Mouse (Mus musculus): ENCODE measurements around the gene Gm4141. TPM values are rescaled to one million over a fixed set of nuclear protein-coding genes. Genes with fewer than 3 reads are reported as not detected.
"Not testable (repeated sequence)": the region's sequence is repeated elsewhere in the genome, so short reads cannot be mapped to it uniquely, and the experiment has no call there.

Gene Gm4141
- not detected in 2 replicates for polyA plus RNA-seq (2014; fragmentation: Nextera tagmentation; extraction: Ambion mirVana)

- ATAC-seq (ENCODE audit: low read depth); H3K27ac ChIP-seq (ENCODE audit: low read depth, low read length); H3K9ac ChIP-seq (replicated peaks; ENCODE audit: low read depth, low read length); H3K9me3 ChIP-seq (ENCODE audit: control insufficient read depth, low read length); H3K4me2 ChIP-seq (ENCODE audit: low read depth, low read length); H3K36me3 ChIP-seq (ENCODE audit: control insufficient read depth, insufficient read depth, low read length); H3K4me3 ChIP-seq (ENCODE audit: low read depth, low read length); H3K4me1 ChIP-seq (ENCODE audit: control insufficient read depth, insufficient read depth, low read length); H3K27me3 ChIP-seq (ENCODE audit: control insufficient read depth, insufficient read depth, low read length): not testable (repeated sequence)
- WGBS: no CpG with 5 or more reads among the region's 3 CpGs
These were observed at the start of gene Gm4141 for GRCm38 (mm10) chr7:20576141-20576540. Gene Gm4141 (minus strand): TSS chr7:20576241.

- H3K4me2 ChIP-seq (ENCODE audit: low read depth, low read length); H3K9me3 ChIP-seq (ENCODE audit: control insufficient read depth, low read length); H3K4me1 ChIP-seq (ENCODE audit: control insufficient read depth, insufficient read depth, low read length); H3K36me3 ChIP-seq (ENCODE audit: control insufficient read depth, insufficient read depth, low read length); H3K4me3 ChIP-seq (ENCODE audit: low read depth, low read length); H3K27ac ChIP-seq (ENCODE audit: low read depth, low read length); H3K27me3 ChIP-seq (ENCODE audit: control insufficient read depth, insufficient read depth, low read length); ATAC-seq (ENCODE audit: low read depth); H3K9ac ChIP-seq (replicated peaks; ENCODE audit: low read depth, low read length): not testable (repeated sequence)
- WGBS: 91% methylated on average over 3 of the region's 5 CpGs
These were observed 22.9 kb upstream of the Gm4141 start, which contains the start of gene Gm4513 for GRCm38 (mm10) chr7:20598921-20599320. Gene Gm4513 (minus strand): TSS chr7:20599021.

- H3K4me3 ChIP-seq (ENCODE audit: low read depth, low read length); H3K9me3 ChIP-seq (ENCODE audit: control insufficient read depth, low read length); ATAC-seq (ENCODE audit: low read depth); H3K4me1 ChIP-seq (ENCODE audit: control insufficient read depth, insufficient read depth, low read length); H3K27me3 ChIP-seq (ENCODE audit: control insufficient read depth, insufficient read depth, low read length); H3K9ac ChIP-seq (replicated peaks; ENCODE audit: low read depth, low read length); H3K36me3 ChIP-seq (ENCODE audit: control insufficient read depth, insufficient read depth, low read length); H3K27ac ChIP-seq (ENCODE audit: low read depth, low read length); H3K4me2 ChIP-seq (ENCODE audit: low read depth, low read length): not testable (repeated sequence)
- WGBS: no CpG with 5 or more reads among the region's 1 CpGs
These were observed 30.4 kb downstream of the Gm4141 start, which contains the start of gene Gm5726 for GRCm38 (mm10) chr7:20545657-20546056. Gene Gm5726 (minus strand): TSS chr7:20545757.

GRCm38 (mm10) chr7:20533537-20533936 is 42.5 kb downstream of the Gm4141 start, which contains the start of gene Vmn1r104:
Gene Vmn1r104 (plus strand): TSS chr7:20533837.
- H3K4me2 ChIP-seq (ENCODE audit: low read depth, low read length); ATAC-seq (ENCODE audit: low read depth); H3K9ac ChIP-seq (replicated peaks; ENCODE audit: low read depth, low read length); H3K36me3 ChIP-seq (ENCODE audit: control insufficient read depth, insufficient read depth, low read length); H3K9me3 ChIP-seq (ENCODE audit: control insufficient read depth, low read length); H3K4me1 ChIP-seq (ENCODE audit: control insufficient read depth, insufficient read depth, low read length); H3K27ac ChIP-seq (ENCODE audit: low read depth, low read length); H3K27me3 ChIP-seq (ENCODE audit: control insufficient read depth, insufficient read depth, low read length); H3K4me3 ChIP-seq (ENCODE audit: low read depth, low read length): not testable (repeated sequence)
- no CpG with 5 or more reads among the region's 3 CpGs for WGBS

Other genes starting within 250 kb of the Gm4141 start
- not detected in 2 replicates for gene Gm4133, start 242.2 kb downstream of the Gm4141 start, polyA plus RNA-seq (2014; fragmentation: Nextera tagmentation; extraction: Ambion mirVana)
- not detected in 2 replicates for gene Gm5728, start 200.8 kb downstream of the Gm4141 start, polyA plus RNA-seq (2014; fragmentation: Nextera tagmentation; extraction: Ambion mirVana)
- gene Vmn1r100, start 158.3 kb downstream of the Gm4141 start, polyA plus RNA-seq (2014; fragmentation: Nextera tagmentation; extraction: Ambion mirVana): not detected in 2 replicates
- gene Vmn1r101, start 133.6 kb downstream of the Gm4141 start, polyA plus RNA-seq (2014; fragmentation: Nextera tagmentation; extraction: Ambion mirVana): not detected in 2 replicates
- gene Gm10670, start 101.3 kb downstream of the Gm4141 start, polyA plus RNA-seq (2014; fragmentation: Nextera tagmentation; extraction: Ambion mirVana): not detected in 2 replicates
- gene Vmn1r103, start 65.7 kb downstream of the Gm4141 start, polyA plus RNA-seq (2014; fragmentation: Nextera tagmentation; extraction: Ambion mirVana): not detected in 2 replicates
- gene Vmn1r104, start 42.4 kb downstream of the Gm4141 start, polyA plus RNA-seq (2014; fragmentation: Nextera tagmentation; extraction: Ambion mirVana): not detected in 2 replicates
- gene Gm5726, start 30.5 kb downstream of the Gm4141 start, polyA plus RNA-seq (2014; fragmentation: Nextera tagmentation; extraction: Ambion mirVana): not detected in 2 replicates
- not detected in 2 replicates for gene Gm4513, start 22.8 kb upstream of the Gm4141 start, polyA plus RNA-seq (2014; fragmentation: Nextera tagmentation; extraction: Ambion mirVana)
- not detected in 2 replicates for gene Vmn1r107, start 92.7 kb upstream of the Gm4141 start, polyA plus RNA-seq (2014; fragmentation: Nextera tagmentation; extraction: Ambion mirVana)
- gene Vmn1r111, start 127.0 kb upstream of the Gm4141 start, polyA plus RNA-seq (2014; fragmentation: Nextera tagmentation; extraction: Ambion mirVana): not detected in 2 replicates
- not detected in 2 replicates for gene Gm10668, start 154.4 kb upstream of the Gm4141 start, polyA plus RNA-seq (2014; fragmentation: Nextera tagmentation; extraction: Ambion mirVana)
- not detected in 2 replicates for gene Vmn1r112, start 194.9 kb upstream of the Gm4141 start, polyA plus RNA-seq (2014; fragmentation: Nextera tagmentation; extraction: Ambion mirVana)
- not detected in 2 replicates for gene Vmn1r113, start 211.0 kb upstream of the Gm4141 start, polyA plus RNA-seq (2014; fragmentation: Nextera tagmentation; extraction: Ambion mirVana)
- gene Vmn1r114, start 235.9 kb upstream of the Gm4141 start, polyA plus RNA-seq (2014; fragmentation: Nextera tagmentation; extraction: Ambion mirVana): not detected in 2 replicates

All from neural tube, embryonic 14.5 days (tissue).